Mouse (Mus musculus) kidney, embryonic 16.5 days (tissue): ENCODE measurements around the gene Clec1b. TPM values are rescaled to one million over a fixed set of nuclear protein-coding genes. Genes with fewer than 3 reads are reported as not detected.
A peak's percentile ranks its signal among the peaks of the same experiment; 100 is the strongest.

Experiments
- ATAC-seq: fragments of 200-750 bp; cut with Nextera tagmentation; 2 replicates; pipeline ENCODE4 v1.8.0; 2017; ENCODE audit warnings: moderate TSS enrichment; ENCODE audit not compliant: low FRiP score, low TSS enrichment
- H3K27ac ChIP-seq: fragments of 300-500 bp; sonication (generic); 2 replicates; pipeline ENCODE4 v1.5.1; 2014; ENCODE audit warnings: low read length
- H3K27me3 ChIP-seq: fragments of 300-500 bp; sonication (generic); 2 replicates; pipeline ENCODE4 v1.6.1; 2014; ENCODE audit warnings: low read length, control low read depth, mixed read lengths; ENCODE audit not compliant: insufficient read depth
- H3K36me3 ChIP-seq: fragments of 300-500 bp; sonication (generic); 2 replicates; pipeline ENCODE4 v1.6.1; 2014; ENCODE audit warnings: low read length, control low read depth, mixed read lengths; ENCODE audit not compliant: insufficient read depth
- H3K4me1 ChIP-seq: fragments of 300-500 bp; sonication (generic); 2 replicates; pipeline ENCODE4 v1.6.1; 2014; ENCODE audit warnings: low read length, control low read depth, mixed read lengths; ENCODE audit not compliant: insufficient read depth
- H3K4me2 ChIP-seq: fragments of 300-500 bp; sonication (generic); replicated peaks from 2 replicates; pipeline ENCODE4 v1.6.1; 2014; ENCODE audit warnings: low read depth, low read length
- H3K4me3 ChIP-seq: fragments of 300-500 bp; sonication (generic); 2 replicates; pipeline ENCODE4 v1.5.1; 2014; ENCODE audit warnings: mild to moderate bottlenecking, low read length
- H3K9ac ChIP-seq: fragments of 300-500 bp; sonication (generic); replicated peaks from 2 replicates; pipeline ENCODE4 v1.6.1; 2014; ENCODE audit warnings: low read length
- H3K9me3 ChIP-seq: fragments of 300-500 bp; sonication (generic); 2 replicates; pipeline ENCODE4 v1.6.1; 2016; ENCODE audit warnings: low read length, control low read depth
- WGBS: fragments of 180-500 bp; shearing (Covaris S2); extraction: QIAGEN DNeasy Blood & Tissue Kit; methylation state at CpG from one replicate; pipeline ENCODE4 v1.1.7; 2014; 5-methylcytosine and 5-hydroxymethylcytosine counted together
- polyA plus RNA-seq: library from polyadenylated mRNA; unstranded; fragments of >200 nt; fragmentation: Nextera tagmentation; extraction: Ambion mirVana; gene quantifications from 2 replicates; pipeline ENCODE4 v1.2.1, GENCODE M21; 2015

Clec1b gene
- 1.8 and 1.9 TPM in 2 replicates for polyA plus RNA-seq

GRCm38 (mm10) chr6:129396997-129397396 is at the start of gene Clec1b:
Gene Clec1b (plus strand): TSS chr6:129397297.
- no peak for ATAC-seq
- H3K27me3 ChIP-seq = no peaks in the 10 kb centered on the region
- no peak within 1 kb of the TSS for H3K4me3 ChIP-seq
- WGBS = 72% methylated on average over 8 of the region's 8 CpGs
- H3K9ac ChIP-seq = no peak within 1 kb of the TSS
- H3K4me1 ChIP-seq = 0 out of 2 replicates have a peak, but pooled peaks cover 6% of the 10 kb centered on the region
- no peaks in the 10 kb centered on the region for H3K36me3 ChIP-seq
- H3K27ac ChIP-seq = 0 out of 2 replicates have a peak within 1 kb of the TSS, but pooled peaks have one; percentile 56
- H3K9me3 ChIP-seq = no peaks in the 10 kb centered on the region
- no peak within 1 kb of the TSS for H3K4me2 ChIP-seq

- Histone ChIP-seq H3K27ac (peak overlapping the region; percentile 43; the same call in 1 of the 2 replicates), H3K4me1 (no peaks in the 10 kb centered on the region), H3K36me3 (no peaks in the 10 kb centered on the region), H3K9ac (no peak overlapping the region), H3K9me3 (peaks cover 9% of the 10 kb centered on the region), H3K4me2 (no peak overlapping the region), H3K4me3 (no peak overlapping the region), H3K27me3 (no peaks in the 10 kb centered on the region)
- 49% methylated on average over 4 of the region's 4 CpGs for WGBS
- no peak for ATAC-seq
These were observed 47.4 kb upstream of the Clec1b start for GRCm38 (mm10) chr6:129349524-129350352.

- Histone ChIP-seq H3K27me3 (no peaks in the 10 kb centered on the region), H3K4me1 (no peaks in the 10 kb centered on the region), H3K27ac (no peak overlapping the region), H3K36me3 (no peaks in the 10 kb centered on the region), H3K4me3 (no peak overlapping the region), H3K4me2 (no peak overlapping the region), H3K9me3 (peaks cover 9% of the 10 kb centered on the region), H3K9ac (no peak overlapping the region)
- WGBS = 87% methylated on average over 3 of the region's 3 CpGs
- no peak for ATAC-seq
These were observed 46.0 kb upstream of the Clec1b start for GRCm38 (mm10) chr6:129351091-129351490.

- Histone ChIP-seq H3K27ac (no peak overlapping the region), H3K4me3 (no peak overlapping the region), H3K9me3 (no peaks in the 10 kb centered on the region), H3K27me3 (no peaks in the 10 kb centered on the region), H3K36me3 (no peaks in the 10 kb centered on the region), H3K4me1 (no peaks in the 10 kb centered on the region), H3K4me2 (no peak overlapping the region), H3K9ac (no peak overlapping the region)
- no peak for ATAC-seq
- 98% methylated on average over 2 of the region's 2 CpGs for WGBS
These were observed 41.3 kb upstream of the Clec1b start for GRCm38 (mm10) chr6:129355774-129356173.

DNA sequence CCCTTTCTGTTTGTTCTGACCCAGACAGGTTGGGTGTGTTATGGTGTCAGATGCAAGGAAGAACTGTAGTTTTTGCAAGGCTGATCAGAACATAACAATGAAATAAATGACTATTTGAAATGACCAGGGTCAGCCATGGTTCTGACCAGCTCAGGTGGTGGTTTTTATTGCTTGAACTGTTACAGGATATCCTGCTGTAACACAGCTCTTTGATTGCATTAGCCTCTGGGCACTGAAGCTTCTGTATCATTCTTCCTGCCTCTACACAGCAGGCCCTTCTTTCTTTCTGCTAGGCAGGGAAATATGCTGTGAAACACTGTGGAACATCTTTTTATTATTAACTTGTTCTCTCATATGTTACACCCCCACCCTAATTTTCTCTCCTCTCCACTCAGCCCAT is 40.7 kb upstream of the Clec1b start:
- Histone ChIP-seq H3K9me3 (no peaks in the 10 kb centered on the region), H3K4me2 (no peak overlapping the region), H3K27ac (no peak overlapping the region), H3K27me3 (no peaks in the 10 kb centered on the region), H3K4me1 (no peaks in the 10 kb centered on the region), H3K4me3 (no peak overlapping the region), H3K36me3 (no peaks in the 10 kb centered on the region), H3K9ac (no peak overlapping the region)
- no peak for ATAC-seq

DNA sequence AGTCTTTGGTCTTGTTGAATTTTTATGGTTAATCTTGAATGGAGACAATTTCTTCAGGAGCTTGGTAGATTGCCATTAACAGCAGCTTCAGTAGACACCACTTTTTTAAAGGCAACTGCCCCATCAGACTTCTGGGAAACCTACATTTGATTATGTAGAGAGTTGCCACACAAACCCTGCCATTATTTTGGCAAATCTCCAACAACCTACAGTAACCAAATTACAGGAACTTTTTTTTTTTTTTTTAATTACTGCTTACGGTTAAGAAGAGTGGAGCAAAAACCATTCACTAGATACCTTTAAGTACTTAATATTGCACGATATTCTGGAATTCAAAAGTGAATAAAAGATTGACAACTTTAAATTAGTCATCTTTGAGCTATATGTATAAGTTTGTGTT is 37.6 kb upstream of the Clec1b start:
- no peaks in the 10 kb centered on the region for H3K4me1 ChIP-seq
- no peak overlapping the region for H3K27ac ChIP-seq
- WGBS = 88% methylated on average over 2 of the region's 2 CpGs

DNA sequence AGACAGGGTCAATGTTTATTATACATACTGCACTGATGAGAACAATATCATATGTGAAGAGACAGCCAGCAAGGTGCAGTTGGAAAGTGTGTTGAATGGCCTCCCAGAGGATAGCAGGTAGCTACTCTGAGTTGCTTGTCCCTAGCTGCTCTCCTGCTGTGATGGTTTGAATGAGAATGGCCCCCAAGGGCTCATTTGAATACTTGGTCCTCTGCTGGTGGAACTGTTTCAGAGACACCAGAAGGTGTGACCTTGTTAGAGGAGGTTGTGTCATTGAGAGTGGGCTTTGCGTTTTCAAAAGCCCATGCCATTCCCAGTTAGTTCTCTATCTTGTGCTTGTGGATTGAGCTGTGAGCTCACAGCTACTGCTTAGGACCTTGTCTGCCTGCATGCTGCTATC is 33.2 kb upstream of the Clec1b start:
- no peak for ATAC-seq
- Histone ChIP-seq H3K36me3 (no peaks in the 10 kb centered on the region), H3K9me3 (no peaks in the 10 kb centered on the region), H3K4me2 (no peak overlapping the region), H3K4me3 (no peak overlapping the region), H3K4me1 (no peaks in the 10 kb centered on the region), H3K9ac (no peak overlapping the region), H3K27ac (no peak overlapping the region), H3K27me3 (no peaks in the 10 kb centered on the region)
- 25% methylated on average over 1 of the region's 1 CpGs for WGBS

More for the DNA sequence above, 37.6 kb upstream of the Clec1b start:
- Histone ChIP-seq H3K27me3 (no peaks in the 10 kb centered on the region), H3K36me3 (no peaks in the 10 kb centered on the region), H3K9me3 (no peaks in the 10 kb centered on the region), H3K4me3 (no peak overlapping the region), H3K9ac (no peak overlapping the region), H3K4me2 (no peak overlapping the region)
- no peak for ATAC-seq

DNA sequence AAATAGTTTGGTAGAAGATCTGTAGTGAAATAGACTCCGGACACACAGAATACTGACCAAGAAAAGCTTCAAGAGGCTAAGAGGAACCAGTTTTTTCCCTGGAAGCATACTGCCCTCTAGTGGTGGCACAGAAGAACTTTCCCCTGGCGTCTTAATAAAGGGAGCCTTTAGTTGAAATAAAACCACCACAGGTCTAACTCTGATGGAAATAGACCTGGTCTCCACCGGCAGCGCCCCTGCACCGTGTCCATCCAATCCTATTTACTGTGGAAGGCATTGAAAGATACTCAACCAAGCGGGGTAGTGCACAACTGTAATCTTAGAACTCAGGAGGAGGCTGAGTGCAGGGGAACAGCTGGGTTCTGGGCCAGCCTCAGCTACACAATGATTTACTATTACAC is 31.1 kb upstream of the Clec1b start:
- Histone ChIP-seq H3K36me3 (no peaks in the 10 kb centered on the region), H3K9me3 (no peaks in the 10 kb centered on the region), H3K4me1 (no peaks in the 10 kb centered on the region), H3K4me3 (no peak overlapping the region), H3K9ac (no peak overlapping the region), H3K27ac (no peak overlapping the region), H3K4me2 (no peak overlapping the region), H3K27me3 (no peaks in the 10 kb centered on the region)
- peak; percentile 70 for ATAC-seq
- WGBS = 13% methylated on average over 6 of the region's 6 CpGs

DNA sequence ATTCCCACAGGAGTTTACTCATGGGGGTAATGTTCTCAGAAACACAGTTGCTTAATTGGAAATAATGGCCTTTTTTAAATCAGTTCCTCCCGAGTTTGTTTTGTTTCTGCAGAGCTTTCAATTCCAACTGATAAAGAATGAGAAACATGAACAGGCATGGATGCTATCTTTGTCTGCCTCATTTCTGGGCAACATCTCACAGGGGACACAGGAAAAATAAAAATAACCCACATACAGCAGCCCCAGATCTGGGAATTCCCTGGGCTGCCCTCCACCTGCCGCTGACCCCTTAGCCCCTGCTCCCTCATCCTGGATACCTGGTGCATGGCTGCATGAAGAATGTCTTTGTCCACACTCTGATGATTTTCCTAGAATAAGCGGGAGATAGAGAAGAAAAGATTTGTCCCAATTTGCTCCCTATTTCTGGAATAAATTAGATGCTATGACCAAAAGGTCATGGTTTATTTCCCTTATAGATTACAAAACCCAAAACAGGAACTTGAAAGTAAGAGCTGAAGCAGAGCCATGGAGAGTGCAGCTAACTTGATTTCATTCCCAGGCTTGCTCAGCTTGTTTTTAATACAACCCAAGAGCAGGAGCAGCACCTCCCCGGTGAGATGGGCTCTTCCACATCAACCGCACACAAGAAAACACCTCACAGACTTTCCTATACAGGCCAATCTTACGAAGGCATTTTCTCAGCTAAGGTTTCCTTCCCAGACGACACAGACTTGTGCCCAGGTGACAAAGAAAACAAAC is 27.5 kb upstream of the Clec1b start:
- Histone ChIP-seq H3K4me3 (no peak overlapping the region), H3K4me1 (no peaks in the 10 kb centered on the region), H3K9ac (no peak overlapping the region), H3K27ac (no peak overlapping the region), H3K36me3 (no peaks in the 10 kb centered on the region), H3K4me2 (no peak overlapping the region), H3K9me3 (no peaks in the 10 kb centered on the region), H3K27me3 (no peaks in the 10 kb centered on the region)
- ATAC-seq = no peak
- 47% methylated on average over 7 of the region's 7 CpGs for WGBS
